Mouse (Mus musculus) intestine, embryonic 14.5 days (tissue): ENCODE data around the gene Srcin1. TPM values are rescaled to one million over a fixed set of nuclear protein-coding genes. Genes with fewer than 3 reads are reported as not detected.
A peak's percentile ranks its signal among the peaks of the same experiment; 100 is the strongest.

Source experiments
- ATAC-seq: fragments of 200-750 bp; cut with Nextera tagmentation; replicated peaks from 2 replicates; pipeline ENCODE4 v1.8.0; 2017; ENCODE audit warnings: low read depth, moderate number of reproducible peaks, moderate TSS enrichment, moderate library complexity; ENCODE audit not compliant: low FRiP score, low TSS enrichment
- DNase-seq: peaks from one replicate; pipeline ENCODE4 v3.0.0-alpha.2; 2018; ENCODE audit warnings: low spot score
- H3K27ac ChIP-seq: fragments of 300-500 bp; sonication (generic); 2 replicates; pipeline ENCODE4 v1.5.1; 2014; ENCODE audit warnings: low read depth, mild to moderate bottlenecking, control low read depth
- H3K27me3 ChIP-seq: fragments of 300-500 bp; sonication (generic); replicated peaks from 2 replicates; pipeline ENCODE4 v1.6.1; 2014; ENCODE audit warnings: low read length, control low read depth; ENCODE audit not compliant: control insufficient read depth, insufficient read depth
- H3K36me3 ChIP-seq: fragments of 300-500 bp; sonication (generic); 2 replicates; pipeline ENCODE4 v1.6.1; 2014; ENCODE audit warnings: low read length, control low read depth; ENCODE audit not compliant: control insufficient read depth, insufficient read depth
- H3K4me1 ChIP-seq: fragments of 300-500 bp; sonication (generic); replicated peaks from 2 replicates; pipeline ENCODE4 v1.6.1; 2014; ENCODE audit warnings: low read length, control low read depth, mixed read lengths; ENCODE audit not compliant: control insufficient read depth, insufficient read depth
- H3K4me2 ChIP-seq: fragments of 300-500 bp; sonication (generic); 2 replicates; pipeline ENCODE4 v1.6.1; 2014; ENCODE audit warnings: low read length
- H3K4me3 ChIP-seq: fragments of 300-500 bp; sonication (generic); 2 replicates; pipeline ENCODE4 v1.5.1; 2014; ENCODE audit warnings: low read depth, low read length, control low read depth, mixed read lengths
- H3K9ac ChIP-seq: fragments of 300-500 bp; sonication (generic); 2 replicates; pipeline ENCODE4 v1.6.1; 2014; ENCODE audit warnings: mild to moderate bottlenecking, low read length
- H3K9me3 ChIP-seq: fragments of 300-500 bp; sonication (generic); 2 replicates; pipeline ENCODE4 v1.6.1; 2016; ENCODE audit warnings: low read length, control low read depth; ENCODE audit not compliant: control insufficient read depth
- WGBS: fragments of 180-500 bp; shearing (Covaris S2); extraction: QIAGEN DNeasy Blood & Tissue Kit; methylation state at CpG from one replicate; pipeline ENCODE4 v1.1.7; 2014; 5-methylcytosine and 5-hydroxymethylcytosine counted together
- polyA plus RNA-seq: library from polyadenylated mRNA; unstranded; fragments of >200 nt; fragmentation: Nextera tagmentation; extraction: Ambion mirVana; gene quantifications from 2 replicates; pipeline ENCODE4 v1.2.1, GENCODE M21; 2014

Srcin1 gene
- polyA plus RNA-seq, 1 experiment from 2014 or later, result 0.16 TPM

DNA sequence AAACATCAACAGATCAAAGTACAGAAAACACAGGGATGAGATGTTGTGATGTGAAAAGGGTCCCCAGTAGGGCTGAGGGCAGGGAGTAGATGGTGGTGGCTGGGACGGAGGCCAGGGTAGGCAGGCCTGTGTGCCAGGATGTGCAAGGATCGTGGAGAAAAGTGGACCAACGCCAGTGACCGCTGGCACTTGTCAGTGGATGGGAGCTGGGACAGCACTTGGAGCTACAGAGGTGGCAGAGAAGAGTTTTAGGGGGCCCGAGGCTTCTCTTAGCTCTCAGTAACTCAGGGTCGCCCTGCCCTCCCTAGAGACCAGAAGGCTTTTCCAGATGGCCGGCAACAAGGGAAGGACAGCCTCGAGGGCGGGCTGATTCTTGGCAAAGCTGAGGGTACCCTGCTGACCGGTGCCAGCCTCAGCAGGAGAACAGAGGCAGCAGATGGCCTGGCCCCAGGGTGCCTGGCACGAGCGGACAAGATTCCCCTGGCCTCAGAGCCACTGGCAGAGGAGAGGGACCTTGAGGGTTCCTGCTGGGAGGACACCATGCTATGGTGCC lies 32.7 kb downstream of the Srcin1 start:
- Histone ChIP-seq H3K9me3 (no peaks in the 10 kb centered on the region), H3K27me3 (peaks cover 63% of the 10 kb centered on the region), H3K4me1 (peaks cover 6% of the 10 kb centered on the region; the same call in 1 of the 2 replicates), H3K27ac (no peak overlapping the region), H3K4me3 (no peak overlapping the region), H3K36me3 (no peaks in the 10 kb centered on the region), H3K4me2 (no peak overlapping the region), H3K9ac (no peak overlapping the region)
- ATAC-seq (no peak), DNase-seq (no peak)
- 70% methylated on average over 12 of the region's 12 CpGs for WGBS

DNA sequence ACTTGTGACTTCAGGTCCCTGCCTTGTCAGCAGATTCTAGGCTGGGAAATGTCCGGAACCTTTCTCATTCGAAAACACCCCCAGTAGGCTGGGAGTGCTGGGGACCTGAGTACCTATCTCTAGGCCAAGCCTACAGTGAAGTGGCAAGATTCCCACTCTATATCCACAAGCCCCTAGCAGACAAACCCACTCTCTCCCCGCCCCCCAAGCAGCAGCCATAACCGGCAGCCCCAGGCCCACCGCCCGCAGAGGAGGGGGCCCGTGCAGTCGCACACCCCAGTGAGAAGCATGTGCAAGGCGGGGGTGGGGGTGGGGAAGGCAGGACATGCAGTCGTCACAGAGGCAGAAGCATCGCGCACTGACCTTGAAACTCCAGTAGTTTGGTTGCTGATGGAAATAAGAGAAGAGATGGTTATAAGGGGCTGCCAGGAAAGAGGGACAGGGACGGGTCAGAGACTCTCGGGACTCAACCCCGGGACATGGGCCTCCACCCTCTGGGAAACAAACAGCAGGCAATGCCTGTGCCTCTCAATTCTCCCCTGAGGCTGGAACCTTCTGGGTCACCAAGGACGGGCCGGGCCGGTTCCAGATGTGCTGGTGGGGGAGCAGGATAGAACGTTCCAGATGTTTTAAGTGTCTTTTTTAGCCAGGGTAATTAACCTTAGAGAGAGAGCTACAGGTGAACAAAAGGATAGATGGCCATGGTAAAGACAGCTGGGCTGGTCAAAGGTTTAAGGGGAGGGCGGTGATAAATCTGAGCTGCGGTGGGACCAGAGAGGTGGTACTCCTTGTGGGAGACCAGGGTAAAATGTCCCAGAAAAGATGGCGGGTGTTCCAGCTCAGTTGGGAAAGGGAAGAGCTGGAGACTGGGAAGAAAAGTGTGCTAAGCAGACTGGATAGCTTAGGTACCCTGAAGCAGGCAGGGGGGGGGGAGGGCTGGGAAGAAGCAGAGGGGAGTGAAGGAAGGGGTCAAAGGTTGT lies 33.5 kb downstream of the Srcin1 start:
- WGBS, result 78% methylated on average over 22 of the region's 22 CpGs
- no peaks in the 10 kb centered on the region for H3K9me3 ChIP-seq
- H3K27ac ChIP-seq, result no peak overlapping the region
- H3K36me3 ChIP-seq, result no peaks in the 10 kb centered on the region
- H3K9ac ChIP-seq, result no peak overlapping the region
- no peak overlapping the region for H3K4me2 ChIP-seq
- no peak for ATAC-seq
- peaks cover 63% of the 10 kb centered on the region for H3K27me3 ChIP-seq
- DNase-seq, result no peak
- no peak overlapping the region for H3K4me3 ChIP-seq
- H3K4me1 ChIP-seq, result peaks cover 6% of the 10 kb centered on the region

DNA sequence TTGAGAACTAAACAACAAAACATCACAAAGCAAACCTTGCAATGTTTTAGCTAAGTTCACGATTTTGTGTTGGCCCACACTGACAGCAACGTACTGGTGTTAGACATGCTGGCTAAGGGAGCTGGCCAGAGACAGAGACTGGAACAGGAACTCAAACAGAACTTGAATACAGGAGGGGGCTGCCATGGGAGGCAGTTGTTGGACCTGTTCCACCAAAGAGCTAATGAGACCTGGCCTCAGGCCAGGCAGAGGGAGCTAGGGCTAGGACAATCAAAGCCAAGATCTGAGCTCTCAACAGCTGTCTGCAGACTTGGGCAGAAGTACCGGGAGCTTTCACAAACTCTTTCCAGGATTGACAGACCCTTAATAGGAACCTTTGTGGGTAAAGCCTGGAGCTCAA lies 35.4 kb downstream of the Srcin1 start:
- DNase-seq, result no peak
- H3K4me3 ChIP-seq, result no peak overlapping the region
- peaks cover 63% of the 10 kb centered on the region for H3K27me3 ChIP-seq
- WGBS, result 47% methylated on average over 3 of the region's 3 CpGs
- ATAC-seq, result no peak
- H3K36me3 ChIP-seq, result no peaks in the 10 kb centered on the region
- H3K4me2 ChIP-seq, result no peak overlapping the region
- H3K9ac ChIP-seq, result no peak overlapping the region
- peaks cover 10% of the 10 kb centered on the region for H3K4me1 ChIP-seq
- H3K27ac ChIP-seq, result no peak overlapping the region
- no peaks in the 10 kb centered on the region for H3K9me3 ChIP-seq

DNA sequence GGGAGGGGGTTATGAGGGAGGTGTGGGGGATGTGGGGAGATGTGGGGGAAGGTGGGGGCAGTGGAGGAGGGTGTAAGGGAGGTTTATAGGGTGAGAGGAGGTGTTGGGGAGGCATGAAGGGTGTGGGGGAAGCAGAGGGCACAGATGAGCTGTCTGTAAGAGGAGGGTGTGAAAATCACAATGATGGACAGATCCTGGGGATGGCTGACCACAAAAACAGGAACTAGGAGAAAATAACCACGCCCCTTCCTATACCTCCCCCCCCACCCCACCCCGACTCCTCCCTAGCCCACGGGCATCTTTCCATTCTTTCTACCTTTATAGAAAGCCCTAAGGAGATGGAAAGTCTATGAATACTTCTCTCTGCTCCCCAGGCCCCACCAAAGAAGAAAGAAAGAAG lies 35.9 kb downstream of the Srcin1 start:
- Histone ChIP-seq H3K4me1 (peaks cover 12% of the 10 kb centered on the region), H3K27ac (no peak overlapping the region), H3K27me3 (peaks cover 63% of the 10 kb centered on the region), H3K9ac (no peak overlapping the region), H3K9me3 (no peaks in the 10 kb centered on the region), H3K36me3 (no peaks in the 10 kb centered on the region), H3K4me2 (no peak overlapping the region), H3K4me3 (no peak overlapping the region)
- DNase-seq (no peak), ATAC-seq (no peak)
- WGBS, result 81% methylated on average over 3 of the region's 3 CpGs

DNA sequence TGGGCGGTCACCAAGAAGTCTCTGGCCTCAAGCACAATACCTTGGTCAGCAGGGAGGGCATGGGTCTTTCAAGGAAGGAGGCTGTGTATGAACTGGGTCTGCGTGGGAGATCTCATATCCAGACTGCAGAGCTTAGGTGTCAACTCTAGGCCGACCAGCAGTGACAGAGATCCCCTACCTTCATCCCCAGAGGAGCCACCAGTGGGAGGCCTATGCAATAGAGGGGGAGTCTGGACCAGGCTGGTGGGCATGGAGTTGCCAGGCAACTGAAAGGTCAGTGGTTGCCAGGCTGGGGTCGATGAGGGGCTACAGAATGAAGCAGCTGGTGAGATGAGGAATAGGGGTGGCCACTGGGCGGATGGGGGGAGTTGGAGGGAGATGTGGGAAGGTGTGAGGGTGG lies 36.4 kb downstream of the Srcin1 start:
- no peak overlapping the region for H3K9ac ChIP-seq
- peaks cover 63% of the 10 kb centered on the region for H3K27me3 ChIP-seq
- peaks cover 17% of the 10 kb centered on the region for H3K4me1 ChIP-seq
- no peaks in the 10 kb centered on the region for H3K36me3 ChIP-seq
- ATAC-seq, result no peak
- DNase-seq, result no peak
- H3K4me2 ChIP-seq, result no peak overlapping the region
- H3K4me3 ChIP-seq, result no peak overlapping the region
- WGBS, result 65% methylated on average over 5 of the region's 5 CpGs
- no peak overlapping the region for H3K27ac ChIP-seq
- H3K9me3 ChIP-seq, result no peaks in the 10 kb centered on the region

DNA sequence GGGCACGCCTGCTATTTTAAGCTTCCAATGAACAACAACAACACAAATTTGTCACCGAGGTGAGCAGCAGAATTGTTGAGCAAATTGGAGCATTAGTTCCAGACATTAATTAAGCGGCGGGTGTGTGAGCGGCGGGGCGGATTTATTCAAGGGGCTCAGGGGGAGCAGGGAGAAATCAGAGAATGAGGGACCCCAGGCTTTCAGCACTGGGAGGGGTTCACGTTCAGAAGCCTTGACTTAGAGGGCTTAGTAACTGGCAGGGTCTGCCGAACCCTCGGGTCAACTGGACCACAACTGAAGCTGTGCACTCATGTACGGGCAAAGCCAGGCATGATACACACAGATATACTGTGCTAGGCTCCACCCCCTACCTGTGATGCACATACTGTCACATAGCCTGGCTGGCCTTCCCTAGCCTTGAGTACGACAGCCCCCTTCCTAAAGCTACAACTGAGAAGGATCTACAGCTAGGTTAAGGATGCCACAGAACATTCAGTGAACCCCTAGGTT lies 38.4 kb downstream of the Srcin1 start:
- H3K9me3 ChIP-seq, result no peaks in the 10 kb centered on the region
- no peak overlapping the region for H3K9ac ChIP-seq
- H3K4me3 ChIP-seq, result peak overlapping the region; percentile 35; the same call in 1 of the 2 replicates
- no peak for ATAC-seq
- peak overlapping the region; percentile 59 for H3K4me2 ChIP-seq
- H3K27me3 ChIP-seq, result peaks cover 71% of the 10 kb centered on the region
- DNase-seq, result no peak
- no peak overlapping the region for H3K27ac ChIP-seq
- WGBS, result 27% methylated on average over 12 of the region's 12 CpGs
- peaks cover 25% of the 10 kb centered on the region for H3K4me1 ChIP-seq
- no peaks in the 10 kb centered on the region for H3K36me3 ChIP-seq

DNA sequence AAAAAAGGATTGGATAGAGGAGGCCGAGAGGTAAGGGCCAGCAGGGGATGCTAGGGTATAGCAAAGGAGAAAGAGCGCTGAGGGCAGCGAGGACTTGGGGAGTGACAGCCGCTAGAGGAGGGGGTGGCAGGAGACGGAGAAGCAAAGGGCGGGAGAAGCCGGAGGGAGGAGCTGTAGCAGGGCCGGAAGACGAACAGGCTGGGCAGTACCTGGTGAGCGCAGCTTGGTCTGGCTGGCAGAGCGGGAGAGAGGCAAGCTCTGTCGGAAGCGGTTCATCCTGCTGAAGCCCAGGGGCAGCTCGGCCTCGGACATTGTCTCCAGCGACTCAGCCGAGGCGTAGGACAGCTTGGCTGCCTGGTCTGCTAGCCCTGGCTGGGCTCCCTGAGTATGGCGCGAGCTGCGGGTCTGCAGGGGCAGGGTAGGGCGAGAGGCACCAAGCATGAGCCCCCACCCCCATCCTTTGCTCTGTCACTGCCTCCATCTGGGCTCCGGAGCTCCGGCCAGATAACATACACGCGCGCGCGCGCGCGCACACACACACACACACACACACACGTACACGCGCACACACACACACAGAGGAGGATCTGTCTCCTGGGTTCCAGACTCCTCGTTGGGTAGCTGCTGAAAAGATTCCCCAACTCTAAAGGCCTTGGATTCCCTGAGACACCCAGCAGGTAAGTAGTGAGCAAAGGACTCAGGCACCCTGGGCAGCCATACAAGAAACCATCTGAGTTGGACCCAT lies 39.0 kb downstream of the Srcin1 start:
- no peak overlapping the region for H3K27ac ChIP-seq
- H3K27me3 ChIP-seq, result peaks cover 77% of the 10 kb centered on the region
- under 1% methylated on average over 36 of the region's 36 CpGs for WGBS
- H3K9me3 ChIP-seq, result no peaks in the 10 kb centered on the region
- no peaks in the 10 kb centered on the region for H3K36me3 ChIP-seq
- H3K4me3 ChIP-seq, result peak overlapping the region; percentile 35
- H3K4me2 ChIP-seq, result peak overlapping the region; percentile 59
- DNase-seq (peak; percentile 62), ATAC-seq (peak; percentile 51)
- H3K4me1 ChIP-seq, result peaks cover 26% of the 10 kb centered on the region
- H3K9ac ChIP-seq, result 0 out of 2 replicates have a peak overlapping the region, but pooled peaks have one; percentile 22

DNA sequence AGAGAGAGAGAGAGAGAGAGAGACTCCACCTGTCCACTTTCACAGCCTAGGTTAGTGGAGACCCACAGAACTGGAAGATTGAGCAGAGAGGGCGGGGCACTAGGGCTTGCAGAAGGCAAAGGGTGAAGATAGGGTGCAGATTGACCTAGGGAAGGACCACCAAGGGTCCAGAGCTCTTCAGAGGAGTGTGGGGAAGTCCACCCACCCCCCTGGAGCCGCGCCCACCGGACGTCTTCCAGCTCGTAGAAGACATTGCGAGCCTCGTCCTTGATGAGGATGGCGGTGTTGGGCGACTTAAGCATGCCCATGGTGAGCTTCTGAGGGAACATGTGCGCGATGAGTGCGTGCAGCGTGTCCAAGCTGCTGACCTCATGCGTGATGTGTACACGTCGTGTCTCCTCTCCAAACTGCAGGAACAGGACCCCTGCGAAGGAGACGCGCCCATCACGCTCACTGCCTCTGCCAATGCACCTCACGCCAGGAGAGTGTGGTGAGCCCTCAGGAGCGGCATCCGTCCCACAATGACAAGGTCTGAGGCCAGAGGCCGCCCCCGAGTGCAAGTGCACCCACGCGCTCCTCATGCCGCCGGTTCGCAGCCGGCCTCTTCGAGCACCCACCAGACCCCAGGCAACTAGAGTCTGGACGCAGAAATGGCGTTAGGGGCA lies 39.8 kb downstream of the Srcin1 start:
- ATAC-seq (no peak), DNase-seq (no peak)
- H3K36me3 ChIP-seq, result no peaks in the 10 kb centered on the region
- H3K27ac ChIP-seq, result no peak overlapping the region
- peaks cover 80% of the 10 kb centered on the region for H3K27me3 ChIP-seq
- peak overlapping the region; percentile 35; the same call in 1 of the 2 replicates for H3K4me3 ChIP-seq
- H3K9ac ChIP-seq, result no peak overlapping the region
- H3K4me2 ChIP-seq, result peak overlapping the region; percentile 59
- H3K9me3 ChIP-seq, result no peaks in the 10 kb centered on the region
- peaks cover 31% of the 10 kb centered on the region for H3K4me1 ChIP-seq
- WGBS, result 11% methylated on average over 35 of the region's 35 CpGs
